Mouse (Mus musculus) ES-E14 (cell line): ENCODE measurements around the gene Neto2.

Experiments
- CHD2 ChIP-seq: IDR thresholded peaks from 2 replicates; pipeline ENCODE4 v1.6.1; 2014; ENCODE audit warnings: mild to moderate bottlenecking, low read depth, low read length, inconsistent platforms
- HCFC1 ChIP-seq: IDR thresholded peaks from 2 replicates; pipeline ENCODE4 v1.6.1; 2012; ENCODE audit warnings: low read length, inconsistent platforms, borderline replicate concordance; ENCODE audit not compliant: insufficient read depth
- ZC3H11A ChIP-seq: IDR thresholded peaks from 2 replicates; pipeline ENCODE4 v1.6.1; 2012; ENCODE audit warnings: low read depth, mild to moderate bottlenecking, inconsistent platforms, low read length, borderline replicate concordance
- ZNF384 ChIP-seq: IDR thresholded peaks from 2 replicates; pipeline ENCODE4 v1.6.1; 2012; ENCODE audit warnings: low read depth, low read length, inconsistent platforms

- no peak for TF ChIP-seq ZNF384
- no peak for TF ChIP-seq ZC3H11A
- TF ChIP-seq CHD2, result no peak
- TF ChIP-seq HCFC1, result no peak
These were observed 94.2 kb downstream of the Neto2 start for GRCm38 (mm10) chr8:85606561-85606960.
